Comparison of ENCODE assay signal across 7 mouse cellular contexts in the genomic region with DNA sequence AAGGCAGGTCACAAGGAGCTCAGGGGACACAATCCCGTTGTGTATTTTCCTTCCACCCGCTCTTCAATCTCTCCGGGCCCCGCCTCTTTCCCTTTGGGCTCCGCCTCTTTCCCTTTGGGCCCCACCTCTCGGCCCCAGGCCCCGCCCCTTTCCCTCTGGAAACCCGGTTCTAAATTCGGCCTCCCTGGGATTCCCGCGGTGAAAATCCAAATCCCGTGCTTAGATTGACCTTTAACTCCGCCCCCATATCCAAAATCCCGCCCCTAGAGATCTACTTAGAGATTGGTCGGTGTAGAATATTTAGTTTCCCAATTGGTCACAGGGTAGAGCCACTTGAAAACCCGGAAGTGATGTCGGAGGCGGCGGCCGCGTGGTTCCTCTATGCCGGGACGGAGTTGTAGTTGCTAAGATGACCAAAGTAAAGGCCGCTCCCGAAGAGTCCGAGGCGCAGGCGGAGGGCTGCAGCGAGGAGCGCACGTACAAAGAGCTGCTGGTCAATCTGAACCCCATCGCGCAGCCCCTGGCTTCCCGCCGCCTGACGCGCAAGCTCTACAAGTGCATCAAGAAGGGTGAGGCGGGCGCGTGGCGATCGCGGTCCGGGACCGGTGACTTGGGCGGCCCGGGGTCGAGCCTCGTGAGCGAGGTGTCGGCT. TPM values are rescaled to one million over a fixed set of nuclear protein-coding genes. Genes with fewer than 3 reads are reported as not detected.
A peak's percentile ranks its signal among the peaks of the same experiment; 100 is the strongest.
DNase-seq lines count a peak whose midpoint lies in the region; ATAC-seq lines count a peak whose summit lies in the region.

A gene (plus strand): TSS at position 327 of the 652 bp plus-strand sequence.

- DNase-seq in adrenal gland, postnatal 14 days = peak; percentile 98
- DNase-seq in embryonic facial prominence, embryonic 11.5 days (ENCODE audit: low spot score) = peak; percentile 99
- peak; percentile 99 for DNase-seq in kidney, adult 11 months
- DNase-seq in limb, embryonic 10.5 days (ENCODE audit: low spot score) = peak; percentile 92
- DNase-seq in spleen, adult 12 weeks (ENCODE audit: low spot score) = peak; percentile 84

- peak within 1 kb of the TSS; percentile 77 for H3K4me3 ChIP-seq in embryonic facial prominence, embryonic 11.5 days (ENCODE audit: low read depth, low read length)
- peak within 1 kb of the TSS; percentile 77 for H3K4me3 ChIP-seq in limb, embryonic 10.5 days
- peak within 1 kb of the TSS; percentile 76 for H3K4me3 ChIP-seq in midbrain, embryonic 13.5 days (replicated peaks)

- H3K4me1 ChIP-seq in embryonic facial prominence, embryonic 11.5 days (ENCODE audit: control insufficient read depth, insufficient read depth, low read length) = no peaks in the 10 kb centered on the region
- peaks cover 43% of the 10 kb centered on the region for H3K4me1 ChIP-seq in limb, embryonic 10.5 days
- peaks cover 26% of the 10 kb centered on the region for H3K4me1 ChIP-seq in midbrain, embryonic 13.5 days (replicated peaks)

- no peaks in the 10 kb centered on the region for H3K27me3 ChIP-seq in embryonic facial prominence, embryonic 11.5 days (ENCODE audit: control insufficient read depth, insufficient read depth, low read length)
- no peaks in the 10 kb centered on the region for H3K27me3 ChIP-seq in limb, embryonic 10.5 days (ENCODE audit: low read depth, poor library complexity, severe bottlenecking)
- H3K27me3 ChIP-seq in midbrain, embryonic 13.5 days = 0 out of 2 replicates have a peak, but pooled peaks cover 4% of the 10 kb centered on the region

- under 1% methylated on average over 51 of the region's 51 CpGs for WGBS in embryonic facial prominence, embryonic 11.5 days
- WGBS in limb, embryonic 10.5 days = under 1% methylated on average over 51 of the region's 51 CpGs
- under 1% methylated on average over 51 of the region's 51 CpGs for WGBS in midbrain, embryonic 13.5 days

- ATAC-seq in embryonic facial prominence, embryonic 11.5 days (replicated peaks; ENCODE audit: insufficient number of reproducible peaks, low FRiP score, low TSS enrichment, low read depth) = peak; percentile 85
- peak; percentile 73 for ATAC-seq in granulocyte monocyte progenitor cell, adult 5-6 weeks (replicated peaks; ENCODE audit: poor library complexity, severe bottlenecking)
- ATAC-seq in midbrain, embryonic 13.5 days = peak; percentile 95

- peak within 1 kb of the TSS; percentile 62 for H3K4me2 ChIP-seq in embryonic facial prominence, embryonic 11.5 days (ENCODE audit: low read depth, low read length)
- H3K4me2 ChIP-seq in midbrain, embryonic 13.5 days (replicated peaks) = peak within 1 kb of the TSS; percentile 73

- H3K27ac ChIP-seq in embryonic facial prominence, embryonic 11.5 days (replicated peaks; ENCODE audit: low read depth, low read length) = 0 out of 2 replicates have a peak within 1 kb of the TSS, but pooled peaks have one; percentile 48
- peak within 1 kb of the TSS; percentile 86 for H3K27ac ChIP-seq in limb, embryonic 10.5 days
- H3K27ac ChIP-seq in midbrain, embryonic 13.5 days = no peak within 1 kb of the TSS

- peak within 1 kb of the TSS; percentile 75 for H3K9ac ChIP-seq in embryonic facial prominence, embryonic 11.5 days (replicated peaks; ENCODE audit: low read length)
- peak within 1 kb of the TSS; percentile 77 for H3K9ac ChIP-seq in midbrain, embryonic 13.5 days (replicated peaks)

- no peaks in the 10 kb centered on the region for H3K9me3 ChIP-seq in embryonic facial prominence, embryonic 11.5 days (replicated peaks; ENCODE audit: control insufficient read depth, low read length)
- no peaks in the 10 kb centered on the region for H3K9me3 ChIP-seq in limb, embryonic 10.5 days (replicated peaks)
- H3K9me3 ChIP-seq in midbrain, embryonic 13.5 days = no peaks in the 10 kb centered on the region

- peaks cover 8% of the 10 kb centered on the region for H3K36me3 ChIP-seq in embryonic facial prominence, embryonic 11.5 days (replicated peaks; ENCODE audit: control insufficient read depth, insufficient read depth, low read depth, low read length)
- peaks cover 35% of the 10 kb centered on the region for H3K36me3 ChIP-seq in limb, embryonic 10.5 days
- peaks cover 31% of the 10 kb centered on the region for H3K36me3 ChIP-seq in midbrain, embryonic 13.5 days

RNA-seq across cellular contexts. Expression of the gene that starts here (rescaled TPM):
- total RNA-seq in adrenal gland, postnatal 14 days (2021) = 64.2 and 74.7 TPM in 2 replicates
- 169 and 174 TPM in 2 replicates for polyA plus RNA-seq in embryonic facial prominence, embryonic 11.5 days (2014; fragmentation: Nextera tagmentation; extraction: Ambion mirVana)
- total RNA-seq in granulocyte monocyte progenitor cell, adult 5-6 weeks (2014; fragmentation: Nextera tagmentation) = 194 and 203 TPM in 2 replicates
- total RNA-seq in granulocyte monocyte progenitor cell, adult 5-6 weeks (2017) = 141 and 169 TPM in 2 replicates
- polyA plus RNA-seq in limb, embryonic 10.5 days (2016; fragmentation: Nextera tagmentation; extraction: Ambion mirVana) = 230 and 312 TPM in 2 replicates
- polyA plus RNA-seq in midbrain, embryonic 13.5 days (2015; fragmentation: Nextera tagmentation; extraction: Ambion mirVana) = 104 and 110 TPM in 2 replicates
